Mouse (Mus musculus) central nervous system, embryonic 14 days (tissue): ENCODE data around the gene Dhx33. TPM values are rescaled to one million over a fixed set of nuclear protein-coding genes. Genes with fewer than 3 reads are reported as not detected.

Source experiments
- polyA plus RNA-seq: library from polyadenylated mRNA; depleted of rRNA; stranded (reverse); fragments of >200 nt; gene quantifications from 2 replicates; pipeline ENCODE4 v1.2.3, GENCODE M21; 2012; rRNA removed

The Dhx33 gene
- polyA plus RNA-seq = 25.6 and 26.6 TPM in 2 replicates

DNA sequence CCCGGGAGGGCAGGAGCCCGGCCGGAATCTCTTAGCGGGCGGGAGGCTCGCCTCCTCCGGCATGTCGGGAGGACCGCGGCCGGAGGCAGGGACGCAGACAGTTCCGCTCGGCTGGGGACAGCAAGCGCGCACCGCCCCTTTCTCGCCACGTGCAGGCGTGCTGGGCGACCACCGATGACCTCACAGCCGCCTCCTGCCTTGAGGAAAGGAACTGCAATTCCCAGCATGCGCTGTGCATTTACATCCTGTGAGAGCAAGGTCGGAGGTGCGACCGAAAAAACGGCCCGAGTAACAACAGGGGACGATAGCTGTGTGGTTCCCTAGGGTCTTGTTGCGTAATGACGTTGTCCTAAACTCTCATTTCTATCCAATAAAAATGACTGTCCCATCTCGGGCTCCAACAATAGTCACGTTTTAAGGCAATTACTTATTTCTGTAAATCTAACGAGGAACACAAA is at the start of gene Dhx33:
Gene Dhx33 (minus strand): TSS at position 122 of the 458 bp plus-strand sequence.

DNA sequence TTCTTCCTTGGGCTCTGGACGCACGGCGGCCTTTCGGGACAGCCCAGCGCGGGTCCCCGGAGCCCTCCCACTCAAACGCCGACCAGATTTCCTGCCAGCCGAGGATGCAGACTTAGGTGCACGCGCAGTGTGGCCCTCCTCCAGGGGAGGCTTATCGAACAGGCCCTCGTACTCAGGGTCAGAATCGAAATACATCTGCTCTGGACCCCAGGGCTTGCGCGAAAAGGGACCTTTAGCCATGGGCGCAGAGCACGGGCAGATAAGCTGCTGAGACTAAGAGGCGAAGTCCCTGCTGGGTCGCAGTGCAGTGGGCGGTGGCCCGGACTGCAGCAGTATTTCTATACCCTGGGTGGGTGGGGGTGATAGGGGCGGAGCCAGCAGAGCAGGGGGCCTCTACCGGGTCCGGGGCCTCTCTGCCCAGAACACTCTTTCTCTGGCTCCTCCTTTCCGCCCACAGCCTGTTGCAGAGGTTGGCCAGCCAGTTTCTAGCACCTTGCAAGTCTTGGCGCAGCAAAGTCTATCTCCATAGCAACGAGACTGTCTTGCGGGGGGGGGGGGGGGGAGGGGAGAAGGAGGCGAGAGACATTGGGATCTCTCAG is 29.0 kb upstream of the Dhx33 start, which contains the start of gene 6330403K07Rik:
Gene 6330403K07Rik (minus strand): TSS at position 351 of the 599 bp plus-strand sequence.

DNA sequence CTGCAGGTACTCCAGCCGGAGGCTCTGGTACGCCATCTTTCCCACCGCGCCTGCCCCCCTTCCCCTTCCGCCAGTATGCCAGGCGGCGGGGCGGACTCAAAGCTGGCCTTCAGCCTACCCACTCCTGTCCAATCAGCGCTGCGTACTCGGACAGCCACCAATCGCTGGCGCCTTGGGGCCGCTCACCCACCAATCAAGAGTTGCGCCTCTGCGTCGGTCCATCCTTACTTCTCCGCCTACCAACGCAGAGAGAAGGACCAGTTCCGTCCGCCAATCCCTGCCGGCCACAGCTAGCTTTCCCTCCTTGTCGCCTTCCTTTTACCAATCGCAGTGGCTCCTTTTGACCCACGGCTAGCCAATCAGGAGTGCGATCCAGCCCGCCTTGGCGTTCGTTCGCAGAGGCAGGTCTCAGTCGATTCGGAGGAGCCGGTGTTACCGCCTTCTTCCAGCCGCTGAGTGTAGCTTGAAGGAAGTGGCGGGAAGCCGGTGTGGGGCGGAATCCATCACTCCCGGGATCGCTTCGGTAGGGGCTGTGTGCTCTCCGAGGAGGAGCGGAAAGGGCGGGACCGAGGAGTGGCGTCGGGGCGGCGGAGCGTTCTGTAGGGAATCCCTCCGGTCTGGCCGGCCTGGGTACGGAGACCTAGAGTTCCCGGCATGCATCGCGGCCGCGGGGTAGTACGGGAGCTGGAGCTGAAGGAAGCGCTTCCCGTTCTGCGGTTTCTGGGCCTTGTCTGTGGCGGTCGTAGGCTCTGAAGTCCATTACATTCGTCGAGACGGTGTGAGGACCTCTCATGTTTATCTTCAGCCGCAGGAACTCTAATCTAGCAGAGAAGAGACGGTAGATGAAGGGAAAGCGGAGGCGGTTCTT is 15.2 kb upstream of the Dhx33 start, which contains the start of the genes Mis12 and Derl2:
Gene Mis12 (plus strand): TSS at position 411 of the 868 bp plus-strand sequence.
Gene Derl2 (minus strand): TSS at position 641 of the 868 bp plus-strand sequence.

DNA sequence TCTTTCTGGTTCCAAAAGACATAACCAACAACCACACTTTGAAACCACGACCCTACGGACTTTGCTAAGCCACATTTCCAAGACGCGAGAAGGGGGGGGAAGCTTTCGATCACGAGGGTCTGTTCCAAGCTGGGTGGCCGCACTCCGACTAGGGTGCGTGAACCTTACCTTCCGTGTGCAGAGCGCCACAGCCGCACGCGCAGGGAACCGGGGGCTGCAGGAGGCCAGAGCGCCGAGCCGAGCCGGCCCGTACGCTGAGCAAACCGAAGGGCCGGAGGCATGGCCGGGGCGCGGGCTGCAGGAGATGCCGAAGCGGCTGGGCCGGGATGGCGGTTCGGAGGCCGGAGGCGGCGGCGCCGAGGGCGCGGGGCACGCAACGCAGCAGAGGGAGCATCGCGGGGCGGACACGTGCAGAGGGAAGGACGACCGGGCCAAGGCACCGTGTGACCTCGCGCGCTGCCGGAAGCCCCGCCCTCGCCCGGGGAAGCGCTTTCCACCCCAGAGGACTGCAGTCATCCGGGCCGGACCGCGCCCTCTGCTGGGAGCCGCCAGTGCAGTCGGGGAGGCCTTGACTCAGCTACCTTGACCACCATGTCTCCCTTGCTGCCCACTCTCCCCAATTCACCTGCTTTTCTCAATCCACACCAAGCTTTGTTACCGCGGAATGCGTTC is 21.5 kb downstream of the Dhx33 start, which contains the start of gene C1qbp:
Gene C1qbp (minus strand): TSS at position 470 of the 672 bp plus-strand sequence.

DNA sequence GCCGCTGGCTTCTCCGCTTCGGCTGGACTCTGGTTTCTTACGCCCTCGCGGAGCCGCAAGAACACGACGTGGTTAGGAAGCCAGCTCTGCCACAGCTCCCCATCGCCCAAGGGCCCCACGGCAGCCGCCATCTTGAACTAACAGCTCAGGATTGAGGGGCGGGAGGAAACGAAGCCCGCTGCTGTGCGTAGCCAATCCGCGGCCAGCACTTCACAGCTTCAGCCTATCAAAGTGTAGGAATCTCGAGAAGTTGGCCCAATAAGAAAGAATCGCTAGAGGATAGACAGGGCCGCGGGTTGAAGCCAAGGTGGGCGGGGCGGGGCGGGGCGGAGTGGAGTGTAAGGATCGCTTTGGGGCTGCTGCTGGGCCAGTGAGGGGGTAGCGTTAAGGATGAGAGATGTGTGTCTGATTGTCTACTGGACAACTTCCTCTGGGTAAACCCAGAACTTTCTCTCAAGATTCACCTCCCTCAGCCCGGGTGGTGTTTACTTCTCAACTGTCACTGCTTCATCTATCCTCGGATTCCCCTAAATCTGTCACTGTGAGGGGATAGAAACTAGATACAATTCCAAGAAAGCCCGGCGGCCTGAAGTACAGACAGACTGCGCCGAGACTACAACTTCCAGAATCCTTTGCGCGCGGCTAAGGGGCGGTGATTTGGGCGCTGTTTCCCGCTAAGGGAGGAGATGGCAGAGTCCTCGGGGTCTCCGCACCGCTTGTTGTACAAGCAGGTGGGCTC is 34.2 kb downstream of the Dhx33 start, which contains the start of the genes Nup88 and Rpain:
Gene Nup88 (minus strand): TSS at position 153 of the 739 bp plus-strand sequence.
Gene Rpain (plus strand): TSS at position 393 of the 739 bp plus-strand sequence.

Other genes with a start within 250 kb of the Dhx33 start
- gene Zfp3, start 240.2 kb downstream of the Dhx33 start, polyA plus RNA-seq = 7.2 and 7.3 TPM in 2 replicates
- 0.38 and 0.48 TPM in 2 replicates for gene Scimp, start 191.9 kb downstream of the Dhx33 start, polyA plus RNA-seq
- gene Rabep1, start 159.7 kb downstream of the Dhx33 start, polyA plus RNA-seq = 24.1 and 24.6 TPM in 2 replicates
- 126 and 140 TPM in 2 replicates for gene Nup88, start 34.5 kb downstream of the Dhx33 start, polyA plus RNA-seq
- gene Rpain, start 34.2 kb downstream of the Dhx33 start, polyA plus RNA-seq = 72.1 and 78.0 TPM in 2 replicates
- gene C1qbp, start 21.4 kb downstream of the Dhx33 start, polyA plus RNA-seq = 130 and 138 TPM in 2 replicates
- gene Mis12, start 15.2 kb upstream of the Dhx33 start, polyA plus RNA-seq = 24.5 and 25.0 TPM in 2 replicates
- 23.7 and 23.9 TPM in 2 replicates for gene Derl2, start 15.4 kb upstream of the Dhx33 start, polyA plus RNA-seq
- 405 and 446 TPM in 2 replicates for gene 6330403K07Rik, start 29.1 kb upstream of the Dhx33 start, polyA plus RNA-seq
- gene Nlrp1a, start 140.3 kb upstream of the Dhx33 start, polyA plus RNA-seq = 0.03 and 0.06 TPM in 2 replicates
- gene Nlrp1b, start 226.3 kb upstream of the Dhx33 start, polyA plus RNA-seq = 0.11 and 0.15 TPM in 2 replicates